Comparison of ENCODE assay signal across 23 mouse cellular contexts in genomic region chr3:28561408-28561807, GRCm38 (mm10).
"Had no signal": no experiment of that assay in that cellular context is flagged by ENCODE, and none has a peak within 500 bp of the region (broad histone marks: within the 10 kb centered on the region; RNA-seq: fewer than 3 reads in every experiment).

No protein-coding gene starts in this region.

- H3K27me3 ChIP-seq: hindbrain, embryonic 12.5 days; kidney, embryonic 15.5 days; limb, embryonic 13.5 days; limb, embryonic 15.5 days; liver, embryonic 12.5 days had no signal

- H3K4me3 ChIP-seq: heart, embryonic 12.5 days; hindbrain, embryonic 12.5 days; kidney, embryonic 15.5 days; limb, embryonic 13.5 days; limb, embryonic 15.5 days; liver, embryonic 12.5 days had no signal

- H3K9ac ChIP-seq: heart, embryonic 12.5 days; hindbrain, embryonic 12.5 days; hindbrain, embryonic 14.5 days; kidney, embryonic 15.5 days; limb, embryonic 13.5 days; limb, embryonic 15.5 days; liver, embryonic 12.5 days; liver, embryonic 14.5 days had no signal

- H3K4me2 ChIP-seq: heart, embryonic 12.5 days; hindbrain, embryonic 12.5 days; hindbrain, embryonic 14.5 days; kidney, embryonic 15.5 days; limb, embryonic 13.5 days; limb, embryonic 15.5 days; liver, embryonic 12.5 days had no signal

- H3K27ac ChIP-seq: hindbrain, embryonic 12.5 days; hindbrain, embryonic 14.5 days; kidney, embryonic 15.5 days; kidney, postnatal 0 days; limb, embryonic 13.5 days; limb, embryonic 15.5 days; liver, embryonic 12.5 days; liver, embryonic 14.5 days had no signal

- H3K36me3 ChIP-seq: kidney, embryonic 15.5 days; limb, embryonic 13.5 days; limb, embryonic 15.5 days had no signal

- DNase-seq: gastrocnemius, postnatal 14 days; gastrocnemius, postnatal 36 days; heart, postnatal 10 days; kidney, adult 11 months; kidney, adult 2 months; kidney, adult 9 months; kidney, postnatal 14 days; kidney, postnatal 36 days; layer of hippocampus, adult 9-11 months; layer of hippocampus, postnatal 36 days; left cerebral cortex, postnatal 4 days had no signal

- H3K9me3 ChIP-seq: hindbrain, embryonic 12.5 days; kidney, embryonic 15.5 days; limb, embryonic 13.5 days; limb, embryonic 15.5 days; liver, embryonic 12.5 days had no signal

- H3K4me1 ChIP-seq: liver, embryonic 12.5 days had no signal

- ATAC-seq: forebrain, embryonic 16.5 days; hindbrain, embryonic 16.5 days; inflammation-experienced regulatory T-cells, adult 6 months; liver, embryonic 12.5 days had no signal
